Mouse (Mus musculus): ENCODE data around the gene Rpp25.

- no peak for TF ChIP-seq POLR2A (IDR thresholded peaks at IDR 0.05; ENCODE audit: borderline replicate concordance, extremely low read depth, insufficient read depth, insufficient read length, poor library complexity, severe bottlenecking)
- no peak for TF ChIP-seq CTCF (IDR thresholded peaks at IDR 0.05; ENCODE audit: borderline replicate concordance, extremely low read depth, insufficient read depth, insufficient read length)
Observed at GRCm38 (mm10) chr9:57494970-57495369, 8.9 kb upstream of the Rpp25 start.
